Mouse (Mus musculus): ENCODE results near the gene Gabra2.

Gene Gabra2

GRCm38 (mm10) chr5:71095725-71096607, at the start of gene Gabra2:
Gabra2 (minus strand) TSS chr5:71095849.
- peak; percentile 70 to 80 for DNase-seq (ENCODE audit: low spot score in 2 of 2)

GRCm38 (mm10) chr5:71136691-71137090, 41.0 kb upstream of the Gabra2 start:
- DNase-seq (ENCODE audit: low spot score in 2 of 2), result peak; percentile 6 to 7

- DNase-seq (ENCODE audit: low spot score in 2 of 2), result no peak
Observed at GRCm38 (mm10) chr5:71135840-71136239, 40.2 kb upstream of the Gabra2 start.

GRCm38 (mm10) chr5:71127721-71128120, 32.1 kb upstream of the Gabra2 start:
- DNase-seq (ENCODE audit: low spot score in 2 of 2), result no peak

- no peak for DNase-seq (ENCODE audit: low spot score in 2 of 2)
Observed at GRCm38 (mm10) chr5:71115216-71115615, 19.6 kb upstream of the Gabra2 start.

- DNase-seq (ENCODE audit: low spot score in 2 of 2), result peak; percentile 26 to 57
Observed at GRCm38 (mm10) chr5:71095180-71095579, 469 bp downstream of the Gabra2 start.

GRCm38 (mm10) chr5:71094776-71095175, 873 bp downstream of the Gabra2 start:
- no peak for DNase-seq (ENCODE audit: low spot score in 2 of 2)

GRCm38 (mm10) chr5:71093807-71094206, 1.8 kb downstream of the Gabra2 start:
- DNase-seq (ENCODE audit: low spot score in 2 of 2), result no peak

- DNase-seq (ENCODE audit: low spot score in 2 of 2), result peak; percentile 19 to 47
Observed at GRCm38 (mm10) chr5:71092475-71092874, 3.2 kb downstream of the Gabra2 start.

GRCm38 (mm10) chr5:71091926-71092325, 3.7 kb downstream of the Gabra2 start:
- DNase-seq (ENCODE audit: low spot score in 2 of 2), result no peak

GRCm38 (mm10) chr5:71078861-71079260, 16.8 kb downstream of the Gabra2 start:
- no peak for DNase-seq (ENCODE audit: low spot score in 2 of 2)

GRCm38 (mm10) chr5:71061696-71062095, 34.0 kb downstream of the Gabra2 start:
- peak in 1 of 2 experiments; percentile 8 for DNase-seq (ENCODE audit: low spot score in 2 of 2)

- no peak for DNase-seq (ENCODE audit: low spot score in 2 of 2)
Observed at GRCm38 (mm10) chr5:71058047-71058446, 37.6 kb downstream of the Gabra2 start.

GRCm38 (mm10) chr5:71037352-71037751, 58.3 kb downstream of the Gabra2 start:
- DNase-seq (ENCODE audit: low spot score in 2 of 2), result no peak

- no peak for DNase-seq (ENCODE audit: low spot score in 2 of 2)
Observed at GRCm38 (mm10) chr5:71025956-71026355, 69.7 kb downstream of the Gabra2 start.

- DNase-seq (ENCODE audit: low spot score in 2 of 2), result no peak
Observed at GRCm38 (mm10) chr5:71011751-71012150, 83.9 kb downstream of the Gabra2 start.

GRCm38 (mm10) chr5:71011271-71011670, 84.4 kb downstream of the Gabra2 start:
- no peak for DNase-seq (ENCODE audit: low spot score in 2 of 2)

GRCm38 (mm10) chr5:71010797-71011196, 84.9 kb downstream of the Gabra2 start:
- DNase-seq (ENCODE audit: low spot score in 2 of 2), result no peak

GRCm38 (mm10) chr5:70995617-70996325, 99.9 kb downstream of the Gabra2 start:
- peak; percentile 29 for DNase-seq (ENCODE audit: low spot score in 2 of 2)

GRCm38 (mm10) chr5:70993281-70993680, 102.4 kb downstream of the Gabra2 start:
- no peak for DNase-seq (ENCODE audit: low spot score in 2 of 2)

GRCm38 (mm10) chr5:70990891-70991290, 104.8 kb downstream of the Gabra2 start:
- DNase-seq (ENCODE audit: low spot score in 2 of 2), result no peak
